Mouse (Mus musculus) urinary bladder, postnatal 0 days (tissue): ENCODE measurements around the gene Asphd2. TPM values are rescaled to one million over a fixed set of nuclear protein-coding genes. Genes with fewer than 3 reads are reported as not detected.

Experiments used
- polyA plus RNA-seq: library from polyadenylated mRNA; unstranded; fragments of >200 nt; fragmentation: Nextera tagmentation; extraction: Ambion mirVana; gene quantifications from 2 replicates; pipeline ENCODE4 v1.2.1, GENCODE M21; 2015

Asphd2 gene
- 0.96 and 1.8 TPM in 2 replicates for polyA plus RNA-seq

GRCm38 (mm10) chr5:112394779-112395443 is at the start of gene Asphd2:
Gene Asphd2, minus strand, starts transcription at chr5:112394866.

GRCm38 (mm10) chr5:112355910-112356309 is 38.8 kb downstream of the Asphd2 start, which contains the start of gene Gm6583:
Gene Gm6583, minus strand, starts transcription at chr5:112356033.

GRCm38 (mm10) chr5:112342463-112343204 is 52.0 kb downstream of the Asphd2 start, which contains the start of the genes Srrd and Hps4:
Gene Srrd, minus strand, starts transcription at chr5:112343040.
Gene Hps4, plus strand, starts transcription at chr5:112343083.

Other genes with a start within 250 kb of the Asphd2 start
- 0.47 and 0.75 TPM in 2 replicates for gene Cryba4, start 142.3 kb downstream of the Asphd2 start, polyA plus RNA-seq
- gene Crybb1, start 139.1 kb downstream of the Asphd2 start, polyA plus RNA-seq, result 0.39 TPM in 1 of 2 replicates, not detected in the other
- gene Tpst2, start 118.2 kb downstream of the Asphd2 start, polyA plus RNA-seq, result 58.1 and 60.0 TPM in 2 replicates
- 12.9 and 13.0 TPM in 2 replicates for gene Tfip11, start 68.5 kb downstream of the Asphd2 start, polyA plus RNA-seq
- gene Srrd, start 51.8 kb downstream of the Asphd2 start, polyA plus RNA-seq, result 17.0 and 17.2 TPM in 2 replicates
- 12.4 and 14.8 TPM in 2 replicates for gene Hps4, start 51.8 kb downstream of the Asphd2 start, polyA plus RNA-seq
- gene Gm6583, start 38.8 kb downstream of the Asphd2 start, polyA plus RNA-seq, result 0.08 and 0.11 TPM in 2 replicates
- not detected in 2 replicates for gene Gm6588, start 54.6 kb upstream of the Asphd2 start, polyA plus RNA-seq
- gene Sez6l, start 182.3 kb upstream of the Asphd2 start, polyA plus RNA-seq, result 0.13 and 0.30 TPM in 2 replicates